Mouse (Mus musculus): ENCODE results near the gene Nasp.
"Not testable (repeated sequence)": the region's sequence is repeated elsewhere in the genome, so short reads cannot be mapped to it uniquely, and the experiment has no call there.

Gene Nasp

DNA sequence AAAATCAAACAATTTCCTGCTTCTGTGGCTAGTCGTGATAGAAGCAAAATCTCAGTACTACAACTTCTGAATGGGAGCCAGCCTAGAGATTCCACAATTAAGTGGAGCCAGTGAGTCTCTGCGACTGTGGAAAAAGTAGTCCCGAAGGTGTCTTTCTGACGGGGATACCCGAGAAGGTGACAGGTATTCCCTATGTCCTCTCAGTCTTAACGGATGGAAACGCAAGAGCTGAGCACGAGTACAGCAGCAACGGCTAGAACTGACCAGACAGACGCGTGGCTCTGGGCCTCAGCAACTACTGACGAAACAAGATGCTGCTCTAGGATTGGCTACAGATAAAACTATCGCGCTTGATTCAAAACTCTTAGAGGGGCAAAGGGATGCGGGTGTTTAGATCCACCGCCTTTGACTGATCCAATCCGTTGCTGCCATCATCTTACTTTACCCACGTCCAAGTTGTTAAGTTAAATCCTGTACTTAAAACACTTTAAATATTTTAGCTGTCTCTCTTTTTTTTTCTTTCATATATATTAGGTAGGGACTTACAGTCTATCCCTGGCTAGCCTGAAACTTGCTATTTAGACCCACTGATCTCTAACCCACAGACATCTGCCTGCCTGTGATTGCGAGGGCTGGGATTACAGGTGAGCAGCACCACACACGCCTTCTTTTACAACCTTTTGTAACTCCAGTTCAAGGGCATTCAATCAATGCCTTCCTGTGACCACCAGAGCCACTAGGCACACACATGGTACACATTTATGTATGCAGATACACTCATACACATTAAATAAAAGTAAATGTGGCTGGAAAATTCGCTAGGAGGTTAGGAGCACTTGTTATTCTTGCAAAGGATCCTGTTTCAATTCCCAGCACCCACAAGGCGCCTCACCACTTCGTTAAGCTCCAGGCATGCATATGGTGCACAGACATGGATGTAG, at the start of gene Nasp:
Gene Nasp, minus strand, starts transcription at position 220 of the 941 bp plus-strand sequence.
- DNase-seq (ENCODE audit: low spot score in 2 of 2), result peak; percentile 65 to 78

DNA sequence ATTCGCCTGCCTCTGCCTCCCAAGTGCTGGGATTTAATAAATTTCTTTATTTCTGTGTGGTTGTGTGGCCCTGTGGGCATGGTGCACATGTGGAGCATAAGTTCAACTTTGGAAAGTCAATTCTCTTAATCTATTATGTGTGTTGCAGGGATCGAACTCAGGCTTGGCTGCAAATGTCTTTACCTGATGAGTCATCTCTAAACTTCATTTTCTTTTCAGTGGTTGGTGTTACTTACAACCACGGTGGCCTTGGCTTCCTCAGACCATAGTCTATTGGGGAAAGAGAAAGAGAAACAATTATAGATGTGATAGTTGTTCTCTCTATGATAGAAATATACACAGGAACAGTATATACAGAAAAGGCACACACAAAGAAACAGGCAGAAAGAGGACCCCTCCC, 48.3 kb upstream of the Nasp start:
- DNase-seq (ENCODE audit: low spot score in 2 of 2), result no peak

DNA sequence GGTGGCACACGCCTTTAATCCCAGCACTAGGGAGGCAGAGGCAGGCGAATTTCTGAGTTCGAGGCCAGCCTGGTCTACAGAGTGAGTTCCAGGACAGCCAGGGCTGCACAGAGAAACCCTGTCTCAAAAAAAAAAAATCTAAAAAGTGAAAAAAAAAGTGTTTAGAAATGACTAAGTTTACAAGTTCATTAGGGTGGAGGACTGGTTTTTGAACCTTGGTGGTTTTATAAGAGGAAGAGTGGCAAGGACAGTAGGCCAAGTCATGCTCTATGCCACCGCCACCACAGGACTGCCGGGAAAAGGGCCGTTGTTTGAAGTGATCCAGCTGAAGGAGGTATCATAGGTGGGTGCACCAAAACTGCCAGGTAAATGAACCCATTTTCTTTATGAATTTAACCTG, 47.0 kb upstream of the Nasp start:
- not testable (repeated sequence) for DNase-seq (ENCODE audit: low spot score in 2 of 2)

DNA sequence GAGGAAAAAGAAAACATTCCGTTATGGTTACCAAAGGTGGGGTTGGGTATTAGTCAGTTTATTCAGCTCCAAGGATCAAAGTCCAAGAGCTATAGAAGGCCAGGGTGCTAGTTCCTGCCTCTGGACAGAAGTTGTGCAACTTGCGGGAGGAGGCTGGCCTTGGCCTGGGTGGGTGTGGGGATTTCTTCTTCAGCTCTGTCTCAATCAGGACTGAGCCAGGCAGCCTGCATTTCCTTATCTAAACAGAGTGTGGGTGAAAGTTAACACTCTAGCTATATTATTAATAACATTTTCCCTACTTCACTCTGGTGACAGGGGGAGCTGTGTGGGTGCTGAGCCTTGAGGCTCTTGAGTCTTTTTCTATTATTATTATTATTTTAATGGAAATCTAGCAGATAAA, 45.0 kb upstream of the Nasp start:
- no peak for DNase-seq (ENCODE audit: low spot score in 2 of 2)

DNA sequence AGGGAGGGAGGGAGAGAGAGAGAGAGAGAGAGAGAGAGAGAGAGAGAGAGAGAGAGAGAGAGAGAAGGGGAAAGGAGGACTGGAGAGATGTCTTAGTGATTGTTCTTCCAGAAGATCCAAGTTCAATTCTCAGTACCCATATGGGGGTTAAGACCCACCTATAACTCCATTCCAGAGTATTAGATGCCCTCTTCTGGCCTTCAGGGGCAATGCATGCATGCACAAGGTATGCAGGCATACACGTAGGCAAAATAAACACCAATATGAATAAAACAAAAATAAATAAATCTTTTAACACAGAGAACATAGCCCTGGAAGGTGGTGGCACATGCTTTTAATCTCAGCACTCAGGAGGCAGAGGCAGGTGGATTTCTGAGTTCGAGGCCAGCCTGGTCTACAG, 41.5 kb upstream of the Nasp start:
- DNase-seq (ENCODE audit: low spot score in 2 of 2), result no peak

DNA sequence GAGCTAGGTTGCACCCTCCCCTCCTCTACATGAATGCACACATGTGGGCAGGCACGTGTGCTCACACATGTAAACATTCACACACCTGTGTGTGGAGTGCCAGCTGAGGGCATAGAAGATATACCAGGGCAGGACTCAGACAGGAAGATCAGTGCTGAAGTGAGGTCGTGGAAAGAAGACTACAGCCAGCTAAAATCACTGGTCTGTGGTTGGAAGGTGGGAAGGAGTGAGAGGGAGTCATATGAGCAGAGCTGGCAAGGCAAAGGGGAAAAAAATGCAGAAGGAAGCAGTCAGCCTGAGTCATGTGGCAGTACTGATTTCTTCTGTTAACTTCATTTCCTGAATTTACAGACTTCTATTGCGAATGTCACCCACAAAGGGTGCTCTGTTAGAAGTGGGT, 40.4 kb upstream of the Nasp start:
- no peak for DNase-seq (ENCODE audit: low spot score in 2 of 2)

DNA sequence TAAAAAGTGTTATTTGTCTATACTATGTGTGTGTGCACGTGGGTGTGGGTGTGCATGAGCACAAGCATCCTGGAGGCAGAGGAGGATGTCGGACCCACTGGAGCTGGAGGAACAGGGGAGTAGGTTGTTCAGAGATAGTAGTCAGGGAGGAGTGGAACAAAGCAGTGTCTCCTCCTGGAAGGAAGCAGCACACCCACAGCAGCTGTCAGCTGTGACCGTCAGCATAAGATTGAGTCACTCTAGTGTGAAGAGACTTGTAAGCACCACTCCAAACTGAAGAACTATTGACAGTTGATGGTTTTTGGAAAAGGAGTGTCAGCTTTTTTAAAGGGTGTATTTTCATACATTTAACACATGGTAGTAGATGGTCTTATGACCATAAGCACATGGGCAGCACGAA, 38.9 kb upstream of the Nasp start:
- no peak for DNase-seq (ENCODE audit: low spot score in 2 of 2)

DNA sequence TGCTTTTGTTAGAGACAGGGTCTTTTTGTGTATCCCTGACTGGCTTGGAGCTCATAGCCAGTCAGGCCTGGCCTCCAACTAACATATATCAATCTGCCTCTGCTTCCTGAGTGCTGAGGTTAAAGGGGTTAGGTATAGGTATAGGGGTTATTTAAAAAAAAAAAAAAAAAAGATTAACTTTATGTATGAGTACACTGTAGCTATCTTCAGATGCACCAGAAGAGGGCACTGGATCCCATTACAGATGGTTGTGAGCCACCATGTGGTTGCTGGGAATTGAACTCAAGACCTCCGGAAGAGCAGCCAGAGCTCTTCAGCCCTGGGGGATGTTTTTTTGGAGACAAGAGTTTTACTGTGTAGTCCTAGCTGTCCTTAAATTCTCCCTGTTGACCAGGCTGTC, 34.3 kb upstream of the Nasp start:
- DNase-seq (ENCODE audit: low spot score in 2 of 2), result no peak

DNA sequence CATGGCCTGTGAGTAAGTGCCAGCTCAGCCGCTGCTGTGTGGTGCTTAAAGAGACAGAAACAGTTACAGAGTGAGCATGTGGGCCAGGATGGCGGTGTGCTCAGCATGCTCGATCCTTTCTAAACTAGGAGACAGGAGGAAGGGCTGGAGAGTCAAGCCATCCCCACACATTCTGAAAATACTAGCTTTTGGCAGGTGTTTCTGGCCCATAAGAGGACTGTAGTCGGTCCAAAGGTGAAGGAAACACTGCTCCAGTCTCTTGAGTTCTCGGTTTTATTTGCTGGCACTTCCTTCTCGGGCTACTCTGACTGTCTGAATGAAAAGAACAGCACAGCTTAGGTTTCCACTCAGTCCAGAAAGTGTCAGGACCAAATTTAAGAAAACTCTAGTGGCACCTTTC, 33.1 kb upstream of the Nasp start:
- no peak for DNase-seq (ENCODE audit: low spot score in 2 of 2)

DNA sequence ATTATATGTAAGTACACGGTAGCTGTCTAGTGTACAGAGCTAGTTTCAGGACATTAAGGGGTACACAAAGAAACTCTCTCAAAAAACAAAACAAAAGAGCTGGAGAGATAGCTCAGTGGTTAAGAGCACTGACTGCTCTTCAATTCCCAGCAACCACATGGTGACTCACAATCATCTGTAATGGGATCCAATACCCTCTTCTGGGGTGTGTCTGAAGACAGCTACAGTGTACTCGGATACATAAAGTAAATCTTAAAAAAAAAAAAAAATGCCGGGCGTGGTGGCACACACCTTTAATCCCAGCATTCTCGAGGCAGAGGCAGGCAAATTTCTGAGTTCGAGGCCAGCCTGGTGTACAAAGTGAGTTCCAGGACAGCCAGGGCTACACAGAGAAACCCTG, 32.2 kb upstream of the Nasp start:
- not testable (repeated sequence) for DNase-seq (ENCODE audit: low spot score in 2 of 2)

DNA sequence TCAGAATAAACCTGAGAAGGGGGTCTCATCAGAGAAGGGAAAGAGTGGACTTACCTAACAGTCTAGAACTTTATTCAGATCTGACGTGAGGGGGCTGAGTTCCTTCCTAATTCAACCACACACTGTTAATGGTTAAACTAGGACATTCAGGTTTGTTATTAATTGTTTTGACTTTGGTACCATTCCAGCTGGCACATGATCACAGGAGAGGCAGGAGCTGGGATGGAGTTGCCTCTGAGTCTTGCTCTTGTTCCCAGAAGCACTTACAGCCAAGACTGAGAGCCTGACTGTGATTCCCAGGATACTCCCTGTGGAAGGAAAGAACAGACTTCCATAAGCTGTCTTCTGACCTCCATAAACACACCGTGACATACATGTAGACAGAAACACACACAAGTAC, 31.7 kb upstream of the Nasp start:
- no peak for DNase-seq (ENCODE audit: low spot score in 2 of 2)

DNA sequence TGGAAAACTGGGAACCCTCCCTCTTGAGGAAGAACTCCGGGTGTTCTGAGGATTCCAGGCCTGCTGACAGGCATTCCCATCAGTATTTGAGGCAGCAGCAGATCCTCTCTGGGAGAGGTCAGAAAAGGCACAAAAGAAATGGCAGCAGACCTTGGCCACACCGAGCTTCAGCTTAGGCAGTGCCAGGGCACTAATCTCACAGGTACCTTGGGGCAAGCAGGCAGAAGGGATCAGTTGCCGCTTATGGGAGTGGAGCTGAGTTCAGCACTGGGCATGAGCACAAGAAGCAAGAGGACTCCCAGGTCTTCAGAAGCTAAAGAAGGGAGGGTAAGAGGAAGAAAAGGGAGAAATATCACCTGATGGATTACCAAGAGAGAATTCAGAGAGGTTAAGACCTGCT, 30.2 kb upstream of the Nasp start:
- no peak for DNase-seq (ENCODE audit: low spot score in 2 of 2)

DNA sequence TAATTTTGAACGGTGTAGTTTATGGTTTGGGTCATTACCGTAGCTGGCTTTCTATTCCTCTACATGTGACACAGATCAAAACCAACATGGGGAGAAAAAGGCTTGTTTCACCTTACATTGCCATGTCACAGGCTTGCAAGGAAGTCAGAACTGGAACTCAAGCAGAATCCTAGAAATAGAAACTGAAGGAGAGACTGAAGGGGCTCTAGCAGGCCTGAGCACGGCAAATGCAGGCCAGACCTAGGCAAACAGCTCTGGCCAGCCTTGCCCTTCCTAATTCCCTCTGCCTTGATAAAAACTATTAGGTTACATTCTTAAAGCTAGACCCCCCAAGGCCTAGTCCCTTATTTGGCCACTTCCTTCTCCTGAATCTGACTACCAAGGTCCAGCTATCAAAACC, 27.9 kb upstream of the Nasp start:
- no peak for DNase-seq (ENCODE audit: low spot score in 2 of 2)

DNA sequence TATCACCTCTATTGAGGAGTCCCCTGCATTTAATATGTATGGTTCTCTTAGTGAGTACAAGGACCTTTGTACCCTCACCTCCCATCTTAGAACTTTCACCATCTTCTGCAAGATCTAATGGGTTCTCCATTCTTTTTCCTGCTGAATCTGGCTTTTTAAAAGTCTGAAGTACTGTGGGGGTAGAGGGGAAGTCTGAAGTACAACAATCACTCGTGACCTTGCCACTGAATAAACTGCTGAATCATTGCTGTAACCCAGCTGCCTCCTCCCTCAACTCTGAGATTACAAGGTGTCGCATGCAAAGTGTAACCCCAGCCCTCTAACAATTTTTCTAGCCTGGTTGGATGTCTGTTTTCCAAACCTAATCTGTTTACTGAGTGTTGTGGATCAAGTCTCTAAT, 27.4 kb upstream of the Nasp start:
- no peak for DNase-seq (ENCODE audit: low spot score in 2 of 2)

DNA sequence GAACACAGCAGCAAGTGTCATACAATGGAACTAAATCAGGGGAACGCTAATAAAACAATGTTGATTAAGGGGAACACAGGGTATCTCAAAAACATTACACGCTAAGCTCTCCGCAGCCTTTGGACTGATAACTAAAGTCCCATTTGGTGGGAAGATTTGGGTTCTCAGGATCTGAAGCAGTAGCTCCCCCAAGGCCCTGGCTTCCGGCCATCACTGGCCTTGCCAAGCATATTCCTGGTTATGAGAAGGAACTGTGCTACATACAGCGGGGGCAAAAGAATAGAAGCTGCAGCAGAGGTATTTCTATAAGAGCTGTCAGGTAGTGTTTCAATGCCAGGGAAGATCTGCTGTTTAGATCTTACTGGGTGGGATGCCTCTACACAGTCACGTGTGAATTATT, 25.5 kb upstream of the Nasp start:
- DNase-seq (ENCODE audit: low spot score in 2 of 2), result no peak

DNA sequence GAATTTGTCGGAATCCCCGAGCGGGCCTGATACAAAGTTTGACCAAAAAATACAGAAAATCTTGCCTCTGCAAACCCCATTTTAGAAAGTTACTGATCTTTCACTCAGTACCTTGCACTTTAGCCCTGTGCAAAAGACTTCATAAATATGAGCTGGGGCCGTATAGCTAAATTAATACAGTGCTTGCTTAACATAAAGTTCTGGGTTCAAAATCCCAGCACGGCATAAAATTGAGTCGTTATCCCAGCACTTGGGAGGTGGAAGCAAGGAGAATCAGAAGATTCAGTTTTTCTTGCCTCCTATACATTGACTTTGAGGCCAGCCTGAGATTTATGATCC, 24.0 kb upstream of the Nasp start:
- no peak for DNase-seq (ENCODE audit: low spot score in 2 of 2)

DNA sequence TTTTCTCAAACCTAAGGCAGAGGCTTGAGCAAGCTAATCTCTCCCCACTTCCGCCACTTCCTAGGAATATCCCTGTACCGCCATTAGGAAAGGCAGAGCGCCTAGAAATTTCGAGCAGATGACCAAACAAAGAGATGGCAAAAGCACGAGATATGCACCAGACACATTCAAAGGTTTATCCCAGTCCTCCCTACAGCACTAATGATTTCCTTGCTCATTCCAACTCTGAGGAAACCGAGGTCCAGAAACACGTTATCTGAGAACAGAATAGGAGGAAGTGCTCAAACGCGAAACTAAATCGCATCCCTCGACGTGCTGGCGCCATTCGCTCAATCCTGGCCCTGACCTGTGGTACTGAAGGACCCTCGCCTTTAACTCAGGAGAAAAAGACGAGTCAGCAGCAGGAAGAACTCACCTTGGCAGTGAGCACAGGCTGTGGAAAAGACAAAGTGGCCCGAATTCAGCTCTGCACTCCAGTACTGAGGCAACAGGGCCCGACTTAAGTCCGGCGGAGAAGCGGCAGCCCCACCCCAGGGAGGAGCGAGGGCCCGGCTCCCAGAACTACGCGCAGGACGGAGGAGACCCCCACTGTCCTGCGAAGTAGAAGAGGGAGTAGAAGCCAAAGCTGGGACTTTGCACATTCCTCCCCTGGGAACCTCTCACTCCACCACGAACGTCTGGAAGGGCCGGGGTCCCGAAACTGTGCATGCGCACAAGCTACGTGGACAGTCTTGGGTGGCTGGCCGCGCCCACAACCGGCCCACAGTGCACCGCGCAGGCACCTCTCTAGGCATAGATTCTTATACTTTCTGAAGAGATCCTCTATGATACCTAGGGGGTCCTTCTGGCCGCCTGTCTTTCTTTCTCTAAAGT, 23.4 kb upstream of the Nasp start, which contains the start of gene Akr1a1:
Gene Akr1a1, minus strand, starts transcription at position 757 of the 873 bp plus-strand sequence.
- DNase-seq (ENCODE audit: low spot score in 2 of 2), result peak; percentile 86 to 89

DNA sequence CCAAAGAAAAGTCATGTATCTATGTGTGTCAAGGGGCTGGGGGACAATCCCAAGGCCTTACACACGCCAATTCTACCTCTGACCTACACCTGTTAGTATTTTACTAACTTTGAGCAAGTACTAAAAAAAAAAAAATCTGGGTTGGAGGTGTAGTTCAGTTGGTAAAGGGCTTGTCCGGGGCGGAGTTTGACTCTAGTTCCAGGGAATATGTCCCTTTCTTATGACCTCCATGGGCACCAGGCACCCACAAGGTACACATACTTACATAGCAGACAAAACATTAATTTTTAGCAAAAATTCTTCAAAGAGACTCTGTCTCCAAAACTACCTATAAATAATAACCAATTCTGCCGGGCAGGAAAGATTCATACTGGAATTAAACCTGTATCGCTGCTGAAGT, 22.6 kb upstream of the Nasp start:
- no peak for DNase-seq (ENCODE audit: low spot score in 2 of 2)

DNA sequence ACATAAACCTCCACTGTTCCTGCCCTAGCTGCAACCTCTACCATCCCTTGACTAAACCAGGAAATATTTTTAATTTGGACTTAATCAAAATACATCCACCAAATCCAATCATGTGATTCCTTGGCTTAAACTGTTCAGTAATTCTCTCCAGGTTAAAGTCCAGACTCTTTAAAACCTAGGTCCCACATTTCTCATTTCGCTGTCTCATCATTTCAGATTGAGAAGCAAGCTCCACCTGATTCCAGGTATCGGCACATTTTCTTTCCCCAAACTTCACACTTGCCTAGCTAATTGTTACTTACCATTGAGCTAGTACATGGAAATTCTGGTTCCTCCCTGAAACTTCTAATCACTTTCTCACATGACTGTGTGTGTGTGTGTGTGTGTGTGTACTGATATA, 21.7 kb upstream of the Nasp start:
- DNase-seq (ENCODE audit: low spot score in 2 of 2), result no peak

DNA sequence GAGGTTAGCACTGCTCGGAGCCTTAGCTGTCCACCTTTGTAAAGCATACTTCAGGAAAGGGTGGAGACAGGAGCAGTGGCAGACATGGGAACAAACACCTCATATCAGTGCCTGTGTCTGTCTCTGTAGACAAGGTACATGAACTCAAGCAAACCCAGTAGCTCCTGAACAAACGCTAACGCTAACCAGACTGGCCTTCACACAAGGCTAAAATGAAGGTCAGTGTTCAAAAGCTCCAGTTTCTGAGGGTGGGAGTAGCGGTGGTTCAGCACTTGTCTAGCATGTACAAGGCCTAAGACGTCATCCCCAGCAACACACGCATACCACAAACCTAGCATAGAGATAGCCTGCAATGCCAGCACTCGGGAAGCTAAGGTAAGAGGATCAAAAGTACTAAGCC, 17.9 kb upstream of the Nasp start:
- no peak for DNase-seq (ENCODE audit: low spot score in 2 of 2)

DNA sequence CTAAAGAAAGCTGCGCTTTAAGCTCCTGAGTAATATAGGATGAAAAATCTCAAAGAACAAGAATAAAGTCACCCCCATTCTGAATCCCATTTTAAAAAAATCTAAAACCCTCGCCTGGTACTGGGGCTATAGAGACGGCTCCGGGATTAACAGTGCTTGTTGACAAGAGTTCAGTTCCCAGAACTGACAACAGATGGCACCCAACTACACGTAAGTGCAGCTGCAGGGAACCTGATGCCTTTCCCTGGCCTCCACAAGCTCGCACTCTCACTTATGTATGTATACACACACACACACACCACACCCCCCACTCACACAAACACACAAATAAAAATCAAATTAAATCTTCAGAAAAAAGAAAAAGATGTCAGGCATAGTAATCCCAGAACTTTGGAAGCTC, 16.6 kb upstream of the Nasp start:
- no peak for DNase-seq (ENCODE audit: low spot score in 2 of 2)

DNA sequence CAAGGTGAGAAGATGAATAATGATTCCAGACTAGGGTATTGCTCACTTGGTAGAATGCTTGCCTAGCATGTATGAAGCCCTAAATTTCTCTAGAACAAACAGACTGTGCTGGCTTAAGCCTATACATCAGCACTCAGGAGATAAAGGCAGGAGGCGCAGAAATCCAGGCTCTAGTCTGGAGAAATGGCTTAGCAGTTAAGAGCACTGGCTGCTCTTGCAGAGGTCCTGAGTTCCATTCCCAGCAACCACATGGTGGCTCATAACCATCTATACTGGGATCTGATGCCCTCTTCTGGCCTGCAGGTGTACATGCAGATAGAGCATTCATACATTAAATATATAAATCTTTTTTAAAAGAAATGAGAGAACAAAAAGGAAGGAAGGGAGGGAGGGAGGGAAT, 14.3 kb upstream of the Nasp start:
- DNase-seq (ENCODE audit: low spot score in 2 of 2), result no peak

DNA sequence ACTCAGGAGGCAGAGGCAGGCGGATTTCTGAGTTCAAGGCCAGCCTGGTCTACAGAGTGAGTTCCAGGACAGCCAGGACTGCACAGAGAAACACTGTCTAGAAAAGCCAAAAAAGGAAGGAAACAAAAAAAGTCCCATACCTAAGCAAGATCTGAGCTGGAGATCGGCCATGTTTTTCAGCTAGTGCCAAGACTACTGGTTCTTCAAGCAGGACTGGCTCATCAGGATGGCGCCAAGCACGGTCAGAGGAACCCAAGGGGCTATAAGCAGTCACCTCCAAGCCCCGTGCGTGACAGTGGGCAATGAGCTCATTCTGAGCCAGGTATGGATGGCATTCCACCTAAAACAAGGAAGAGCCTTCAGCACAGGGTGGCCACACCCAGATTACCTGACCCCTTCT, 11.1 kb upstream of the Nasp start:
- DNase-seq (ENCODE audit: low spot score in 2 of 2), result no peak
